Mouse (Mus musculus) heart, adult 2 months (tissue): ENCODE measurements around the gene Hoxb3. TPM values are rescaled to one million over a fixed set of nuclear protein-coding genes. Genes with fewer than 3 reads are reported as not detected.
A peak's percentile ranks its signal among the peaks of the same experiment; 100 is the strongest.

Experiments
- DNase-seq, 2 experiments: peaks; one replicate each; pipeline ENCODE4 v3.0.0; 2021
- H3K27ac ChIP-seq: fragments of 200-600 bp; 2 replicates; pipeline ENCODE4 v1.8.1; 2022
- H3K27me3 ChIP-seq: fragments of 200-500 bp; 2 replicates; pipeline ENCODE4 v1.6.1; 2012; ENCODE audit warnings: mild to moderate bottlenecking, low read length, inconsistent platforms, mixed read lengths; ENCODE audit not compliant: control insufficient read depth, insufficient read depth
- H3K36me3 ChIP-seq: fragments of 200-500 bp; 2 replicates; pipeline ENCODE4 v1.6.1; 2012; ENCODE audit warnings: low read length, inconsistent platforms; ENCODE audit not compliant: control insufficient read depth, insufficient read depth
- H3K4me1 ChIP-seq: fragments of 200-500 bp; 2 replicates; pipeline ENCODE4 v1.6.1; 2011; ENCODE audit warnings: low read length; ENCODE audit not compliant: control insufficient read depth, insufficient read depth
- H3K4me3 ChIP-seq: fragments of 200-600 bp; 2 replicates; pipeline ENCODE4 v1.8.1; 2022
- H3K79me2 ChIP-seq: fragments of 200-500 bp; replicated peaks from 2 replicates; pipeline ENCODE4 v1.6.1; 2012; ENCODE audit warnings: mild to moderate bottlenecking, inconsistent platforms, low read length, moderate library complexity, mixed read lengths; ENCODE audit not compliant: control insufficient read depth, insufficient read depth
- H3K9ac ChIP-seq: fragments of 200-500 bp; 2 replicates; pipeline ENCODE4 v1.6.1; 2012; ENCODE audit warnings: low read depth, mild to moderate bottlenecking, control low read depth, inconsistent platforms, low read length, mixed read lengths
- CTCF ChIP-seq: fragments of 200-600 bp; IDR thresholded peaks from 2 replicates; pipeline ENCODE4 v1.8.1; 2022; ENCODE audit warnings: antibody characterized with exemption, mild to moderate bottlenecking, moderate library complexity
- EP300 ChIP-seq: fragments of 200-500 bp; IDR thresholded peaks from 2 replicates; pipeline ENCODE4 v1.6.1; 2011; ENCODE audit warnings: low read depth, low read length, control low read depth; ENCODE audit not compliant: insufficient read depth
- POLR2A ChIP-seq: fragments of 200-500 bp; IDR thresholded peaks from 2 replicates; pipeline ENCODE4 v1.6.1; 2011; ENCODE audit warnings: mild to moderate bottlenecking, low read depth, low read length, control low read depth; ENCODE audit not compliant: insufficient read depth
- WGBS: fragments of 180-500 bp; shearing (Covaris S2); methylation state at CpG from one replicate; pipeline ENCODE4 v1.1.7; 2018; 5-methylcytosine and 5-hydroxymethylcytosine counted together
- intact Hi-C: fragments of 180-260 bp; cut with DNase I; formaldehyde crosslinking; loops from one replicate; pipeline ENCODE4 v1.15.1; 2025
- polyA plus RNA-seq: library from polyadenylated mRNA; depleted of rRNA; stranded (reverse); fragments of >200 nt; gene quantifications from 2 replicates; pipeline ENCODE4 v1.2.3, GENCODE M21; 2012
- total RNA-seq, 2 experiments: library from RNA; stranded (reverse); gene quantifications; 2 replicates each; pipeline ENCODE4 v1.2.3; 2021

The Hoxb3 gene
- total and polyA plus RNA-seq, 3 experiments: 0.23 to 0.64 (median 0.30) TPM

DNA sequence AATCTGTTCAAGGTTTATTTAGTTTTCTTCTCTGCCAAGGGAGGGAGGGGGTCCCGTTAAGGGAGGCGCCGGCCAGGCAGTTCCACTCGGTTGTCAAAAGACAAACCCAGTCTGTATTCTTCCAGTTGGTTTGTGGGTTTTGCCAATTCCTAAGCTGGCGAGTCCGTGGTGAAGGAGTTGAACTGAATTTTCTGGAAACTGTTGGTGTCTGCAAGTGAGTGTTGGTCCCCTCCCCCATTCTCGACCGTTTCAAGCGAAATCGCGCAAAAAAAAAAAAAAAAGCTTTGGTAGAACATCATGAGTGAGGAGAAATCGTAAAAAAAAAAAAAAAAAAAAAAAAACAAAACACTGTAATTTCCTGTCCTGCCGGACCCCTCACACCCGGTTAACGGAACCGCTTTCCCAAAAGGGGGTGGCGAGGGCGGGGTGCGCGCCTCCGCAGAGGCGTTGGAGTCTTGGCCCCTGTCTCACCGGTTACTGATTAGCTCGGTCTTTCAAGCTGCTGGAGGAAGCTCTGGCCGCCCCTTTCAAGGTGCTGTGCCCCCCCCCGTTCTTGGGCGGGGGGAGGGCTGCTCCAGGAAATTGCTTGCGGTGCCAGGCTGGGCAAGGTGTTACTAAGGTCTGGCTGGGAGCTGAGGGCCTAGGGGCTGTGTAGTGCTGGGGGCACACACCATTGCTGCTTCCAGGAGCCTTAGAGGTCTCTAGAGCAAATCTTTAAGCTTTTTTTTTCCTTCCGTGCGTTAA, 27.9 kb upstream of the Hoxb3 start:
- H3K4me1 ChIP-seq: no peaks in the 10 kb centered on the region
- H3K36me3 ChIP-seq: no peaks in the 10 kb centered on the region
- WGBS: 3% methylated on average over 30 of the region's 30 CpGs
- intact Hi-C loops: no loop called here
- peaks cover 53% of the 10 kb centered on the region for H3K27me3 ChIP-seq
- H3K79me2 ChIP-seq: no peaks in the 10 kb centered on the region
- DNase-seq: no peak
- no peak overlapping the region for H3K4me3 ChIP-seq
- H3K27ac ChIP-seq: no peak overlapping the region
- no peak overlapping the region for H3K9ac ChIP-seq
- TF ChIP-seq EP300 (no peak), CTCF (no peak), POLR2A (no peak)

GRCm38 (mm10) chr11:96296997-96297396, 26.1 kb upstream of the Hoxb3 start:
- peaks cover 55% of the 10 kb centered on the region for H3K27me3 ChIP-seq
- H3K36me3 ChIP-seq: no peaks in the 10 kb centered on the region
- intact Hi-C loops: no loop called here
- no peak overlapping the region for H3K4me3 ChIP-seq
- no peaks in the 10 kb centered on the region for H3K79me2 ChIP-seq
- no peak for DNase-seq
- TF ChIP-seq EP300: no peak
- TF ChIP-seq CTCF: no peak
- TF ChIP-seq POLR2A: no peak
- no peak overlapping the region for H3K9ac ChIP-seq
- no peaks in the 10 kb centered on the region for H3K4me1 ChIP-seq
- no peak overlapping the region for H3K27ac ChIP-seq
- WGBS: 5% methylated on average over 2 of the region's 2 CpGs

DNA sequence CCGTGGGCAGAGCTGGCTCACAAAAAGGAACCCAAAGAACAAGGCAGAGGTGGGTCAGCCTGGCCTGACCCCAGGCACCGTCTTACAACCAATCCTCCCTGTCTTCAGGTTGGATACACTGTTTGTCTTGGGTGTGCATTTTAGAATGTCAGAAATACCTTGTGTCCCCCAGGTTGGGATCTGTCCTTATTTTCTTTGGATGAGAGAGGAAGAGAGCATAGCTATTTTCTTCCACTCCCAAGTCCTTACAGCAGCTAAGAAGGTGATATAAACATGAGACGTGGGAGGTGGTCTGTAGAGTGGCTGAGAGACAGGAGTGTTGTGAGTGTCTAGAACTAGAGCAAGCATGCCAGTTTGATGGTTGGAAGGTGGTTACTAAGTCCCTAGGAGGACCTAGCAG, 25.7 kb upstream of the Hoxb3 start:
- no peak for DNase-seq
- Histone ChIP-seq H3K79me2 (no peaks in the 10 kb centered on the region), H3K9ac (no peak overlapping the region), H3K27me3 (peaks cover 55% of the 10 kb centered on the region), H3K27ac (no peak overlapping the region), H3K4me3 (no peak overlapping the region), H3K36me3 (no peaks in the 10 kb centered on the region), H3K4me1 (no peaks in the 10 kb centered on the region)
- no peak for TF ChIP-seq EP300
- TF ChIP-seq CTCF: no peak
- no peak for TF ChIP-seq POLR2A
- intact Hi-C loops: no loop called here
- 14% methylated on average over 3 of the region's 3 CpGs for WGBS

DNA sequence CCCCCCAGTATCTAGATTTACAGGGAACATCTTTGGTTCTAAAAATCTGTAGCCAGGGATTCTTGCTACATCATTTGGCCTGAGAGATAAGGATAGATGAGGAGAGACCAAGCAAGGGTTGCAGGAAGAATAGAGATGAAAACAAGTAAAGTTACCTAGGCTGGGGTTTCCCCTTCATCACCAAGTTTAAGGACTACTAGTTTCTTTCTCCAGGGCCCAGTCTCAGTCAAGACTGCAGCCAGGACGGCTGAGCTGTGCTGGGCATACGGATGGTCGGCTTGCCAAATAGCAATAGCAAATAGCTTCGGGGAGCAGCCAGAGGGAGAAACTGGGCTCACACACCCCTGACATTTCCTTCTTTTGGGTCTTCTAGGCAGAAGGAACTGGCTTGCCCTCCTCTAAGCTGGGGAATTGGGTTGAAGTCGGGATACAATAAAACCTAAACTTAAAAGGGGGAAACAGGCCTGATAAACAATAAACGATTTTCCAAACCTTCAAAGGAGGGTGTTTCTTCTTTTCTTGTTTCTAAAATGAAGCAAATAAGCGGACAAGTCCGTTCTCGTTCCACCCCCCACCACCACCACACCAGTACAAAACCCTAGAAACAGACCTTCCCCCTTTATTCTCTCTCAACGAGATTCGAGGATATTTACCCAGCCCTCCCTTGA, 25.0 kb upstream of the Hoxb3 start:
- Histone ChIP-seq H3K9ac (no peak overlapping the region), H3K36me3 (no peaks in the 10 kb centered on the region), H3K27me3 (peaks cover 55% of the 10 kb centered on the region), H3K4me1 (no peaks in the 10 kb centered on the region), H3K79me2 (no peaks in the 10 kb centered on the region), H3K4me3 (no peak overlapping the region), H3K27ac (no peak overlapping the region)
- 9% methylated on average over 11 of the region's 11 CpGs for WGBS
- DNase-seq: no peak
- intact Hi-C loops: no loop called here
- TF ChIP-seq EP300 (no peak), CTCF (no peak), POLR2A (no peak)

DNA sequence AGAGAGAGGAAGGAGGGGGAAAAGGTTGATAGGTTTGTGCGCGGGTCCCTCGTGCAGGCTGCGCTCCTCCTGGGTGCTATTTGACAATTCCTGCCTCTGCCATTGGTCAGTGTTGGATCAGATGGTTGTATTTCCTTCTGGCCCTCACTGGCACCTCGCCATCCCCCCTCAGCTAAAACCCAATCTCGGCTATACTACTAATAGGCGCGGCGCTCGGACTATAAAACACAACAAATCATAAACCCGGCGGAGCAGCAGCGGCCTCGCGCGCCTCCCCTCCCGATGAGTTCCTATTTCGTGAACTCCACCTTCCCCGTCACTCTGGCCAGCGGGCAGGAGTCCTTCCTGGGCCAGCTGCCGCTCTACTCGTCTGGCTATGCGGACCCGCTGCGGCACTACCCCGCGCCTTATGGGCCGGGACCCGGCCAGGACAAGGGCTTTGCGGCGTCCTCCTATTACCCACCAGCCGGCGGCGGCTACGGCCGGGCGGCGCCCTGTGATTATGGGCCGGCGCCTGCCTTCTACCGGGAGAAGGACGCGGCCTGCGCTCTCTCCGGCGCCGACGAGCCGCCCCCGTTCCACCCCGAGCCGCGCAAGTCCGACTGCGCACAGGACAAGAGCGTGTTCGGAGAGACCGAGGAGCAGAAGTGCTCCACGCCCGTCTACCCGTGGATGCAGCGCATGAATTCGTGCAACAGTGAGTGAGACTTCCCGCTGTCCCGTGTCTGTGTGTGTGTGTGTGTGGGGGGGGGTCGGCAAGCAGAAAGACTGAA, 24.0 kb upstream of the Hoxb3 start:
- DNase-seq: peak in 1 of 2 experiments; percentile 45
- no peaks in the 10 kb centered on the region for H3K4me1 ChIP-seq
- intact Hi-C loops: no loop called here
- no peak for TF ChIP-seq CTCF
- no peak for TF ChIP-seq POLR2A
- TF ChIP-seq EP300: no peak
- peaks cover 55% of the 10 kb centered on the region for H3K27me3 ChIP-seq
- no peaks in the 10 kb centered on the region for H3K36me3 ChIP-seq
- H3K9ac ChIP-seq: no peak overlapping the region
- H3K79me2 ChIP-seq: no peaks in the 10 kb centered on the region
- 2% methylated on average over 66 of the region's 66 CpGs for WGBS
- H3K27ac ChIP-seq: no peak overlapping the region
- H3K4me3 ChIP-seq: peak overlapping the region; percentile 38; the same call in 1 of the 2 replicates
